Mouse (Mus musculus) kidney, postnatal 0 days (tissue): ENCODE measurements around the gene Mmaa. TPM values are rescaled to one million over a fixed set of nuclear protein-coding genes. Genes with fewer than 3 reads are reported as not detected.

Source experiments
- ATAC-seq: fragments of 200-750 bp; cut with Nextera tagmentation; replicated peaks from 2 replicates; pipeline ENCODE4 v1.8.0; 2017; ENCODE audit warnings: low read depth, moderate number of reproducible peaks, moderate TSS enrichment, moderate library complexity; ENCODE audit not compliant: low FRiP score
- DNase-seq: peaks from one replicate; pipeline ENCODE4 v3.0.0-alpha.2; 2016; ENCODE audit warnings: low spot score
- H3K27ac ChIP-seq: fragments of 300-500 bp; sonication (generic); 2 replicates; pipeline ENCODE4 v1.5.1; 2014; ENCODE audit warnings: mild to moderate bottlenecking
- H3K27me3 ChIP-seq: fragments of 300-500 bp; sonication (generic); 2 replicates; pipeline ENCODE4 v1.6.1; 2014; ENCODE audit warnings: low read length, mixed read lengths; ENCODE audit not compliant: insufficient read depth
- H3K36me3 ChIP-seq: fragments of 300-500 bp; sonication (generic); 2 replicates; pipeline ENCODE4 v1.6.1; 2014; ENCODE audit warnings: low read length, mixed read lengths; ENCODE audit not compliant: insufficient read depth
- H3K4me1 ChIP-seq: fragments of 300-500 bp; sonication (generic); replicated peaks from 2 replicates; pipeline ENCODE4 v1.6.1; 2014; ENCODE audit warnings: antibody characterized with exemption, low read length, mixed read lengths; ENCODE audit not compliant: insufficient read depth
- H3K4me2 ChIP-seq: fragments of 300-500 bp; sonication (generic); 2 replicates; pipeline ENCODE4 v1.6.1; 2014; ENCODE audit warnings: mild to moderate bottlenecking, low read length, moderate library complexity, mixed read lengths
- H3K4me3 ChIP-seq: fragments of 300-500 bp; sonication (generic); replicated peaks from 2 replicates; pipeline ENCODE4 v1.5.1; 2014; ENCODE audit warnings: low read depth, low read length
- H3K9ac ChIP-seq: fragments of 300-500 bp; sonication (generic); 2 replicates; pipeline ENCODE4 v1.6.1; 2014; ENCODE audit warnings: low read depth, low read length
- H3K9me3 ChIP-seq: fragments of 300-500 bp; sonication (generic); replicated peaks from 2 replicates; pipeline ENCODE4 v1.6.1; 2016; ENCODE audit warnings: low read length, inconsistent platforms, mixed read lengths
- CTCF ChIP-seq: IDR thresholded peaks from 2 replicates; pipeline ENCODE4 v1.5.1; 2016; ENCODE audit warnings: antibody characterized with exemption, low read depth, mild to moderate bottlenecking, moderate library complexity
- WGBS: fragments of 180-500 bp; shearing (Covaris S2); extraction: QIAGEN DNeasy Blood & Tissue Kit; methylation state at CpG from one replicate; pipeline ENCODE4 v1.1.7; 2014; 5-methylcytosine and 5-hydroxymethylcytosine counted together
- polyA plus RNA-seq: library from polyadenylated mRNA; unstranded; fragments of >200 nt; fragmentation: Nextera tagmentation; extraction: Ambion mirVana; gene quantifications from 2 replicates; pipeline ENCODE4 v1.2.1, GENCODE M21; 2015

Gene Mmaa
- polyA plus RNA-seq, 1 experiment from 2014 or later, result 15.0 TPM

DNA sequence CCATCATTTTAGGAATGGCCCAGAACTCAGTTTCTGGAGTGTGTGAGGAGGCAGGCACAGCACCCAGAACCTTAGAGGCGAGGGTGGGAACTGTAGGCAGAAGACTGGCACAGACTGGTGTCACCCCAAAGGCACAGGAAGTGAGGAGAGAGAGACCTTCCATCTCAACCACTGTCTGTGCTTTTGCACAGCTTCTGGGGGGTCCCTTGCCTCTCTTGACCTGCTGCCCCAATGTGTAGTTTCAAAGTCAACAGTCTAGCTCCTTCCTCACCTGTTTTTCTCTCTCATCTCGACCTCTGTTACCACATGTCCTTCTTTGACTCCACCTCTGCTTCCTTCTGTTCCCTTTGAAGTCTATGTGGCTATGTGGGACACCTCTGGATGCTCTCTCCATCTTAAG lies 16.1 kb upstream of the Mmaa start:
- H3K4me2 ChIP-seq, result no peak overlapping the region
- H3K9ac ChIP-seq, result no peak overlapping the region
- no peaks in the 10 kb centered on the region for H3K36me3 ChIP-seq
- no peaks in the 10 kb centered on the region for H3K27me3 ChIP-seq
- TF ChIP-seq CTCF, result no peak
- DNase-seq, result no peak
- H3K4me3 ChIP-seq, result no peak overlapping the region
- no peak overlapping the region for H3K27ac ChIP-seq
- ATAC-seq, result no peak
- H3K9me3 ChIP-seq, result no peaks in the 10 kb centered on the region
- H3K4me1 ChIP-seq, result no peaks in the 10 kb centered on the region
- 68% methylated on average over 2 of the region's 2 CpGs for WGBS

DNA sequence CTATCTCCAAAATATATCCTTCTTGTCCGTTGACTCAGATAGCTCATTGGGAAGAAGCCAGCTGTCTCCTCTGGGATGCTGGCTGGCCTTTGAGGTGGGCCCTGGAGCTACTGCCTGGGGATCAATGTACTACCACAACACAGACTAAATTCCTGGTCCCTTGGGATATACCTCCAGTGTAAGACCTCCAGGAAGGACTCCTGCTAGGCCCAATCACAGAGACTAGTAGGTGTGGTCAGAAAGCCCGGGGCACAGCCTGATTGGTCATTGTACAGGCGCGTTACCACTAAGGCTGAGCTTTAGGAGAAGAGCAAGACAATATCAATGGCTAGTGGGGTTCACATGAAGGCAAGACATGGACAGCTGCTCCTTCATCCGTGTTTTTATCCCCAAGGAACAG lies 11.2 kb upstream of the Mmaa start:
- WGBS, result 69% methylated on average over 5 of the region's 5 CpGs
- Histone ChIP-seq H3K9ac (no peak overlapping the region), H3K9me3 (no peaks in the 10 kb centered on the region), H3K4me3 (no peak overlapping the region), H3K27ac (no peak overlapping the region), H3K4me1 (no peaks in the 10 kb centered on the region), H3K27me3 (no peaks in the 10 kb centered on the region), H3K36me3 (no peaks in the 10 kb centered on the region), H3K4me2 (no peak overlapping the region)
- DNase-seq (no peak), ATAC-seq (no peak)
- no peak for TF ChIP-seq CTCF

DNA sequence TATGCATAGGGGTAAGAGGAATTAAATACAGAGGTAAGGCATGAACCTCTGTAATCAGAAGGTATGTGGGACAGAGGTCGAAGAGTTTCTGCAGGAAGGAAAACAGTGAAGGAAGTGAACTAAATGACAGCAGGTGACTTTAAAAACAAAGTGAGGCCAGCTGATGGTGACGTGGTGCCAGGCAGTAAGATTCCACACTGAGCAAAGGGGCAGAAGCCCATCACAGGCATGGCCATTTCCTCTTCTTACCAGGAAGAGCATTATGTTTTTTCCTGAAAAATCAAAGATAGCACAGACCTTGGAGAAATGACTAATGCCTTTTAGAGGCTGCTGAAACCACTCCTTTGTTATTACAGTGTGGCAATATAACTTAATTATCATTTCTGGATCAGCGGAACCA lies 6.8 kb upstream of the Mmaa start:
- H3K36me3 ChIP-seq, result no peaks in the 10 kb centered on the region
- no peaks in the 10 kb centered on the region for H3K4me1 ChIP-seq
- no peak overlapping the region for H3K9ac ChIP-seq
- no peaks in the 10 kb centered on the region for H3K9me3 ChIP-seq
- H3K4me2 ChIP-seq, result no peak overlapping the region
- no peak overlapping the region for H3K27ac ChIP-seq
- peak; percentile 38 for DNase-seq
- ATAC-seq, result no peak
- H3K4me3 ChIP-seq, result no peak overlapping the region
- TF ChIP-seq CTCF, result no peak
- 37% methylated on average over 3 of the region's 3 CpGs for WGBS
- H3K27me3 ChIP-seq, result no peaks in the 10 kb centered on the region

DNA sequence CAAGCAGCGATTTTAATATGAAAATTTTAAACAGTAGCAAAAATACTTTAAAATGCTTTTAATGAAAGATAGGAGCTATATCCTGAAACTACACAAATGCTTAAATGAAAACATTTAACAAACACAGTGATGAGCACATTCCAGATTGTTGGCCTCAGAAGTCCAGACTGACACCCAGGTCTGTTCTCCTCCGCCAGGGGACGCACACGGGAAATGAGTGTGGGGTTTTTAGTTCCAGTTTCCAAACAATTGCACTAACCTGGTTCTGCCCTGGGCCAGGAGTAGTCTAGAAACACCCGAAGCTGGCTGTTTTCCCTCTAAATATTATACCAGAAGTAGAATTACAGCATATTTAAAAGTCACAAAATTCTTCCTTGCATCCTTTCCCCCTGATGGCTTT lies 5.0 kb upstream of the Mmaa start:
- ATAC-seq, result no peak
- H3K4me3 ChIP-seq, result no peak overlapping the region
- WGBS, result 56% methylated on average over 5 of the region's 5 CpGs
- no peaks in the 10 kb centered on the region for H3K36me3 ChIP-seq
- H3K4me1 ChIP-seq, result no peaks in the 10 kb centered on the region
- peak; percentile 38 for DNase-seq
- H3K27ac ChIP-seq, result no peak overlapping the region
- peak; percentile 59 for TF ChIP-seq CTCF
- no peak overlapping the region for H3K9ac ChIP-seq
- no peaks in the 10 kb centered on the region for H3K27me3 ChIP-seq
- H3K4me2 ChIP-seq, result no peak overlapping the region
- H3K9me3 ChIP-seq, result no peaks in the 10 kb centered on the region

DNA sequence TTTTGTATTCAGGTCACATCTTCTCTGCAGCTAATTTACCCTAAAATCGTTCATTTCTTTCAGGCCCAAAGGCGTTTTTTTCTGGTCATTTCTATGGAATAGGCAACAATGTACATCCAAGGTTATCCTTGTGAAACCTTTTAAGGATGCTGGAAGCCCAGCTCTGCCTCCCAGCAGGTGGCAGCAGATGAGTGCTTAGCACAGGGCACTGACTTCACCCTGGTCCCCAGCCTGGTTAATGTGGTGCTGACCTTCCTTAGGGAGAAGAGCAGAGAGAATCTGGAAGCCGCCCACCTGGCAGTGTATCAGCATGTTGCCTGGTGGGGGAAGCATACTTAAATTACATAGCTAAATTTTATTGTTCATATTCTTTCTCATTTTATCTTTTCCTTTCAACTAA lies 3.0 kb upstream of the Mmaa start:
- peak; percentile 84 for DNase-seq
- Histone ChIP-seq H3K27ac (no peak overlapping the region), H3K4me1 (0 out of 2 replicates have a peak, but pooled peaks cover 9% of the 10 kb centered on the region), H3K9me3 (no peaks in the 10 kb centered on the region), H3K9ac (no peak overlapping the region), H3K27me3 (no peaks in the 10 kb centered on the region), H3K4me2 (no peak overlapping the region), H3K4me3 (no peak overlapping the region), H3K36me3 (no peaks in the 10 kb centered on the region)
- TF ChIP-seq CTCF, result peak; percentile 95
- WGBS, result 39% methylated on average over 3 of the region's 3 CpGs
- ATAC-seq, result no peak

DNA sequence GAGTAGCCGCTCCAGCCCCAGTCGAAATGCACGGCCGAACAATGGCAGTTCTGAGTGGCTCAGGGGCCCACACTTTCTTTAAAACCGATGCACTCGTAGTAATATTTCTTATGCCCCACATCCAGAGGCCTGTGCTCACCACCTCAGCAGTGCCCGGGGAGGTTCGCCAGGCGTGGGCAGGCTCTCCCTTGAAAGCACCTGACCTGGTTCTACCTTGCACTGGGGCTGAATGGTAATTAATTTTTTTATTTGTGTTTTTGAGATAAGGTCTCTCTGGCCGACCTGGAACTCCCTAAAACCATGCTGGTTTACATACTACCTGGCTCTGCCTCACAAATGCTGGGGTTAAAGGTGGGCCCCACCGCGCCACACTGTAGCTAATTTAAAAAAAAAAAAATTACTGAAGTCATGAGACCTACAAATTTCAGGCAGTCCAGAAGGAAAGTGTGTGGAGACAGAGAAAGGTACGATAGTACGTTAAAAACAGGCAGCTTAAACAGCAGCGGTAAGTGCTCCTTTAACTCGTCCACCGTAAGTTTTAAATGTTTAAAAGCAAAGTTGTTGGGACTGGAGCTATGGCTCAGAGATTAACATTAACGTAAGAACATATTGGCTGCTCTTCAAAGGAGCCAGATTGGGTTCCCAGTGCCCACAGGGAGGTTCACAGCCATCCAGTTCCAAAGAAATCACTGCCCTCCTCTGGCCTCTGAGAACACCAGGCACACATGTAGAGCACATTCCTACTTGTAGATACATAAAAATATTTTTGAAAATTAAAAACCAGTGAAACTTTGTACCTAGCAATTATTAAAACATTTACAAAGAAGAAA lies 754 bp upstream of the Mmaa start:
- peak overlapping the region; percentile 97 for H3K27ac ChIP-seq
- peak overlapping the region; percentile 73 for H3K9ac ChIP-seq
- WGBS, result 12% methylated on average over 18 of the region's 18 CpGs
- no peaks in the 10 kb centered on the region for H3K9me3 ChIP-seq
- ATAC-seq (peak; percentile 57), DNase-seq (peak; percentile 16)
- no peaks in the 10 kb centered on the region for H3K27me3 ChIP-seq
- 0 out of 2 replicates have a peak, but pooled peaks cover 9% of the 10 kb centered on the region for H3K4me1 ChIP-seq
- 0 out of 2 replicates have a peak, but pooled peaks have one; percentile 26 for TF ChIP-seq CTCF
- H3K4me3 ChIP-seq, result peak overlapping the region; percentile 58
- H3K36me3 ChIP-seq, result no peaks in the 10 kb centered on the region
- peak overlapping the region; percentile 75 for H3K4me2 ChIP-seq
